Mouse (Mus musculus) CH12.LX (cell line): ENCODE measurements around the gene Adamtsl3. TPM values are rescaled to one million over a fixed set of nuclear protein-coding genes. Genes with fewer than 3 reads are reported as not detected.

Experiments used
- DNase-seq: peaks from one replicate; pipeline ENCODE4 v3.0.0-alpha.2; 2013; ENCODE audit errors: extremely low read depth
- H3K27ac ChIP-seq: 2 replicates; pipeline ENCODE4 v1.5.1; 2012; ENCODE audit warnings: low read depth, mild to moderate bottlenecking, control low read depth, moderate library complexity; ENCODE audit not compliant: insufficient read depth
- H3K27me3 ChIP-seq: replicated peaks from 2 replicates; pipeline ENCODE3; 2012; ENCODE audit warnings: inconsistent platforms
- H3K36me3 ChIP-seq, 2 experiments: replicated peaks in 1 of 2; 2 replicates each; pipeline versions ENCODE3 to v1.6.1; 2012; ENCODE audit warnings: inconsistent platforms in 1 of 2, low read length in 1 of 2, mild to moderate bottlenecking in 1 of 2, mixed read lengths in 1 of 2, moderate library complexity in 1 of 2; ENCODE audit not compliant: control insufficient read depth in 1 of 2, insufficient read depth in 1 of 2
- H3K4me1 ChIP-seq, 2 experiments: 2 replicates each; pipeline ENCODE4 v1.6.1; 2012; ENCODE audit warnings: inconsistent platforms in 1 of 2, moderate library complexity in 1 of 2; ENCODE audit not compliant: insufficient read depth in 2 of 2, control insufficient read depth in 1 of 2
- H3K4me2 ChIP-seq: 2 replicates; pipeline ENCODE4 v1.6.1; 2012; ENCODE audit warnings: low read depth, mild to moderate bottlenecking, control low read depth; ENCODE audit not compliant: poor library complexity, insufficient read depth, severe bottlenecking
- H3K4me3 ChIP-seq, 3 experiments: fragments of 150-350 bp in 1 of 3; sonication (generic) in 1 of 3; replicated peaks in 1 of 3; 2 replicates each; pipeline versions ENCODE3 to v1.5.1; 2011 to 2012; ENCODE audit warnings: low read depth in 2 of 3, low read length in 2 of 3, mild to moderate bottlenecking in 2 of 3, moderate library complexity in 2 of 3, control low read depth in 1 of 3, improper control_type of control experiment in 1 of 3, inconsistent platforms in 1 of 3, mixed read lengths in 1 of 3; ENCODE audit not compliant: poor library complexity in 1 of 3
- H3K79me2 ChIP-seq: replicated peaks from 2 replicates; pipeline ENCODE4 v1.6.1; 2012; ENCODE audit warnings: mild to moderate bottlenecking, moderate library complexity; ENCODE audit not compliant: control insufficient read depth, poor library complexity, insufficient read depth, severe bottlenecking; ENCODE audit errors: extremely low read depth
- H3K9ac ChIP-seq: 2 replicates; pipeline ENCODE4 v1.6.1; 2012; ENCODE audit warnings: low read depth, mild to moderate bottlenecking, control low read depth, moderate library complexity; ENCODE audit not compliant: insufficient read depth
- H3K9me3 ChIP-seq: replicated peaks from 2 replicates; pipeline ENCODE3; 2012; ENCODE audit warnings: low read length, inconsistent platforms, mixed read lengths
- CHD1 ChIP-seq: IDR thresholded peaks from 2 replicates; pipeline ENCODE4 v1.6.1; 2012; ENCODE audit warnings: low read depth, low read length, improper control_type of control experiment, inconsistent platforms
- E2F4 ChIP-seq: IDR thresholded peaks from 2 replicates; pipeline ENCODE4 v1.6.1; 2011; ENCODE audit warnings: low read depth, low read length, improper control_type of control experiment; ENCODE audit not compliant: insufficient replicate concordance
- ELF1 ChIP-seq: IDR thresholded peaks from 2 replicates; pipeline ENCODE4 v1.6.1; 2014; ENCODE audit warnings: low read depth, mild to moderate bottlenecking, inconsistent platforms, low read length, improper control_type of control experiment
- EP300 ChIP-seq: IDR thresholded peaks from 2 replicates; pipeline ENCODE4 v1.6.1; 2011; ENCODE audit warnings: low read length, improper control_type of control experiment
- HCFC1 ChIP-seq: IDR thresholded peaks from 2 replicates; pipeline ENCODE4 v1.6.1; 2012; ENCODE audit warnings: low read depth, mild to moderate bottlenecking, inconsistent platforms, low read length, improper control_type of control experiment
- IRF4 ChIP-seq: IDR thresholded peaks from 2 replicates; pipeline ENCODE4 v1.6.1; 2014; ENCODE audit warnings: low read depth, mild to moderate bottlenecking, inconsistent platforms, low read length, improper control_type of control experiment
- JUN ChIP-seq: IDR thresholded peaks from 2 replicates; pipeline ENCODE4 v1.6.1; 2011; ENCODE audit warnings: low read depth, mild to moderate bottlenecking, low read length, improper control_type of control experiment, moderate library complexity; ENCODE audit not compliant: insufficient read depth
- KAT2A ChIP-seq: IDR thresholded peaks from 2 replicates; pipeline ENCODE4 v1.6.1; 2012; ENCODE audit warnings: low read length, improper control_type of control experiment, inconsistent platforms; ENCODE audit not compliant: insufficient replicate concordance
- MAFK ChIP-seq: IDR thresholded peaks from 2 replicates; pipeline ENCODE4 v1.6.1; 2011; ENCODE audit warnings: low read length, improper control_type of control experiment; ENCODE audit not compliant: insufficient replicate concordance
- MAX ChIP-seq: IDR thresholded peaks from 2 replicates; pipeline ENCODE4 v1.6.1; 2011; ENCODE audit warnings: low read length, improper control_type of control experiment
- MAZ ChIP-seq: IDR thresholded peaks from 2 replicates; pipeline ENCODE4 v1.6.1; 2012; ENCODE audit warnings: low read depth, mild to moderate bottlenecking, inconsistent platforms, low read length, improper control_type of control experiment, moderate library complexity
- MEF2A ChIP-seq: IDR thresholded peaks from 2 replicates; pipeline ENCODE4 v1.6.1; 2014; ENCODE audit warnings: low read depth, mild to moderate bottlenecking, inconsistent platforms, low read length, improper control_type of control experiment, borderline replicate concordance
- NELFE ChIP-seq: IDR thresholded peaks from 2 replicates; pipeline ENCODE4 v1.6.1; 2011; ENCODE audit warnings: low read depth, low read length, improper control_type of control experiment
- NRF1 ChIP-seq: IDR thresholded peaks from 2 replicates; pipeline ENCODE4 v1.6.1; 2014; ENCODE audit warnings: low read depth, mild to moderate bottlenecking, inconsistent platforms, low read length, improper control_type of control experiment, moderate library complexity
- PAX5 ChIP-seq: IDR thresholded peaks from 2 replicates; pipeline ENCODE4 v1.6.1; 2012; ENCODE audit warnings: low read length, inconsistent platforms, mixed read lengths
- POLR2AphosphoS2 ChIP-seq: IDR thresholded peaks from 2 replicates; pipeline ENCODE4 v1.6.1; 2011; ENCODE audit warnings: low read depth, low read length, improper control_type of control experiment
- TBP ChIP-seq: conservative IDR thresholded peaks from 2 replicates; pipeline ENCODE4 v1.6.1; 2011; ENCODE audit warnings: low read depth, low read length, improper control_type of control experiment
- TCF12 ChIP-seq: IDR thresholded peaks from 2 replicates; pipeline ENCODE4 v1.6.1; 2014; ENCODE audit warnings: low read depth, mild to moderate bottlenecking, inconsistent platforms, low read length, improper control_type of control experiment
- UBTF ChIP-seq: IDR thresholded peaks from 2 replicates; pipeline ENCODE4 v1.6.1; 2012; ENCODE audit warnings: low read depth, mild to moderate bottlenecking, inconsistent platforms, low read length, improper control_type of control experiment, moderate library complexity
- USF2 ChIP-seq: conservative IDR thresholded peaks from 2 replicates; pipeline ENCODE4 v1.6.1; 2011; ENCODE audit warnings: low read depth, low read length, improper control_type of control experiment
- ZC3H11A ChIP-seq: IDR thresholded peaks from 2 replicates; pipeline ENCODE4 v1.6.1; 2012; ENCODE audit warnings: low read depth, mild to moderate bottlenecking, inconsistent platforms, low read length, improper control_type of control experiment
- ZKSCAN1 ChIP-seq: IDR thresholded peaks from 2 replicates; pipeline ENCODE4 v1.6.1; 2012; ENCODE audit warnings: low read depth, inconsistent platforms, low read length, improper control_type of control experiment, borderline replicate concordance
- ZNF384 ChIP-seq: IDR thresholded peaks from 2 replicates; pipeline ENCODE4 v1.6.1; 2012; ENCODE audit warnings: low read depth, low read length, improper control_type of control experiment, inconsistent platforms
- dilution Hi-C: fragments of 300-500 bp; cut with MboI; formaldehyde crosslinking; loops from 2 replicates; pipeline ENCODE4 v1.14.3; 2020; ENCODE audit warnings: low sequenced_read_pairs; ENCODE audit not compliant: extremely low pct_unique_long_range_greater_than_20kb, extremely low pct_ligation_motif_present
- in situ Hi-C: fragments of 300-500 bp; cut with MboI; formaldehyde crosslinking; loops from 3 replicates; pipeline ENCODE4 v1.14.3; 2019; ENCODE audit warnings: low sequenced_read_pairs, low pct_ligation_motif_present, low pct_unique_long_range_greater_than_20kb, mixed read lengths
- polyA plus RNA-seq: library from polyadenylated mRNA; unstranded; fragments of >175 nt; gene quantifications from 2 replicates; pipeline ENCODE4 v1.2.1, GENCODE M21; 2012; ENCODE audit warnings: low read depth; ENCODE audit not compliant: insufficient read length
- total RNA-seq, 2 experiments: library from RNA; depleted of rRNA; stranded (reverse); fragments of 300-350 nt in 1 of 2; fragments of >200 nt in 1 of 2; gene quantifications; 2 replicates each; pipeline ENCODE4 v1.2.3; 2012 to 2014

Adamtsl3 gene
- total and polyA plus RNA-seq, 3 experiments: not detected

GRCm38 (mm10) chr7:82476441-82477221 is 141.1 kb downstream of the Adamtsl3 start:
- in situ Hi-C loops: no loop called here
- H3K4me2 ChIP-seq: no peak overlapping the region
- dilution Hi-C loops: no loop called here
- no peaks in the 10 kb centered on the region for H3K36me3 ChIP-seq
- no peaks in the 10 kb centered on the region for H3K27me3 ChIP-seq
- no peaks in the 10 kb centered on the region for H3K9me3 ChIP-seq
- peaks cover 0 to 5% of the 10 kb centered on the region in 2 experiments; a peak in 2 of 4 replicates for H3K4me1 ChIP-seq
- DNase-seq: no peak
- H3K27ac ChIP-seq: no peak overlapping the region
- H3K4me3 ChIP-seq: no peak overlapping the region
- no peak for TF ChIP-seq USF2
- no peak for TF ChIP-seq NELFE
- no peak for TF ChIP-seq HCFC1
- no peak for TF ChIP-seq ZKSCAN1
- no peak for TF ChIP-seq ZNF384
- no peak for TF ChIP-seq ELF1
- TF ChIP-seq ZC3H11A: no peak
- no peak for TF ChIP-seq POLR2AphosphoS2
- no peak for TF ChIP-seq KAT2A
- no peak for TF ChIP-seq NRF1
- TF ChIP-seq UBTF: no peak
- TF ChIP-seq TCF12: no peak
- TF ChIP-seq TBP: no peak
- TF ChIP-seq E2F4: no peak
- no peak for TF ChIP-seq JUN
- no peak for TF ChIP-seq CHD1
- TF ChIP-seq MAX: no peak
- H3K9ac ChIP-seq: no peak overlapping the region
- H3K79me2 ChIP-seq: no peaks in the 10 kb centered on the region

GRCm38 (mm10) chr7:82478461-82478860 is 143.0 kb downstream of the Adamtsl3 start:
- Histone ChIP-seq H3K4me1 (peaks cover 0 to 5% of the 10 kb centered on the region in 2 experiments; a peak in 2 of 4 replicates), H3K4me2 (no peak overlapping the region), H3K79me2 (no peaks in the 10 kb centered on the region)
- no peak for DNase-seq
- in situ Hi-C loops: no loop called here
- TF ChIP-seq JUN (no peak), PAX5 (no peak), MAFK (no peak), KAT2A (no peak), EP300 (no peak), IRF4 (no peak), USF2 (no peak), MEF2A (no peak), MAZ (no peak)
- TF ChIP-seq, all 38 proteins: peak for 0
- H3K9ac ChIP-seq: no peak overlapping the region
- no peak overlapping the region for H3K27ac ChIP-seq
- no peak overlapping the region for H3K4me3 ChIP-seq
- H3K9me3 ChIP-seq: no peaks in the 10 kb centered on the region
- H3K36me3 ChIP-seq: no peaks in the 10 kb centered on the region
- dilution Hi-C loops: no loop called here
- no peaks in the 10 kb centered on the region for H3K27me3 ChIP-seq
